Mouse (Mus musculus): ENCODE data around the gene Nobox.

- TF ChIP-seq ZC3H11A (IDR thresholded peaks at IDR 0.05; ENCODE audit: borderline replicate concordance, low read depth, low read length) (no peak), ZNF384 (IDR thresholded peaks at IDR 0.05; ENCODE audit: low read depth, low read length) (no peak), CHD2 (IDR thresholded peaks at IDR 0.05; ENCODE audit: low read depth, low read length) (no peak), HCFC1 (IDR thresholded peaks at IDR 0.05; ENCODE audit: borderline replicate concordance, insufficient read depth, low read length) (no peak), MAFK (IDR thresholded peaks at IDR 0.05; ENCODE audit: insufficient read depth, low read depth, low read length) (no peak)
Observed at GRCm38 (mm10) chr6:43333479-43333878, 24.1 kb upstream of the Nobox start.

All from ES-E14 (cell line).